Mouse (Mus musculus) embryo, embryonic 10.5 days (tissue): ENCODE data around the gene Tmtc4.

ENCODE experiments used
- DNase-seq: peaks from one replicate; pipeline ENCODE4 v3.0.0-alpha.2; 2015; ENCODE audit warnings: low spot score

Gene Tmtc4

DNA sequence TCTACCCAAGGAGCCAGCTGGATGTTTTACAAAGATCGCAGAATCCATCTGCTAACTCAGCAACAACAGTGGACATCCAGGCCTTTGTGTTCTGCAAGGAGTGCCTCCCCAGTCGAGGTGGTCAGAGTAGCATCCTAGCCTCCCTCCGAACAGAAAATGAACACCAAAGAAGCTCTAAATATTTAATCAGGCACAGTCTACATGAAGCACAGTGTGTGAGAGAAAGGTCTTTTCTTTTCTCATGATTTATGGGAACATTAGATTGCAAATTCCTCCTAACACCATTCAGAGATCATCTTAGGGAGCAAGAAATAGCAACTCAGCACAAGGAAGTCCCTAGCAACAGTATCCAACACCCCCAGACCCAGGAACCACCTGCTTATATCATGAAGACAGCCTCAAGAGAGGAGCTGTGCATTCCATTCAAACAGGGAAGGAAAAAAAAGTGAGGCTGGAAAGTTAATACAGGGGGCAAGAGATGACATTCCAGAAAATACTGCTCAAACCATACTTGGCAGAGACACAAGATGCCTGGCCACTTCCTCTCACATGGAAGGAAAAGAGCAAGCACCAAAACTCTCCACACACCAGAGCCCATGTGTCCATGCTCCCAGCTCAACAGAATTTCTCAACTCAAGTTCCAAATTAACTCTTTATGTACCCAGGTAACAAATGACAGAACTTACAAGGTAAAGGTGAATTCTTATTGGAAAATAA is 8.8 kb downstream of the Tmtc4 start:
- no peak for DNase-seq

GRCm38 (mm10) chr14:122973091-122973490 is 10.7 kb downstream of the Tmtc4 start:
- DNase-seq = no peak

DNA sequence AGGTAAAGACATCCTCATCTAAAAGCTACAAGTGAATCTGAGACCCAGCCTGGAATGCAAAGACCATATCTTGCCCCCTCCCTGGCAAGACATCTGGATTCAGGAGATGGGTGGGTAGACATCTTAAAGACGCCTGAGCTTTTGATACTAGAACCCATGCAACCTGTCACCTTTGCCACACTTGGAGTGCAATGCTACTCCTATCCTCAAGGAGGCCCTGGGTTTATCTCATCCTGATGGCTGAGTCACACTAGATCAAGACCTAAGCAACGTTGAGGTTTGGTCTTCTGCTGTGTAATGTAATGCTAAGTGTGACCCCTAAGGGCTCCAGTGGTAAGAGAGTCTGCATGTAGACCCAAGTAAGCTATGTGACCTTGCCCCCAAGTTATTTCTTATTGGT is 15.8 kb downstream of the Tmtc4 start:
- DNase-seq = no peak

- DNase-seq = no peak
These were observed 25.9 kb downstream of the Tmtc4 start for GRCm38 (mm10) chr14:122957941-122958340.

- peak; percentile 65 for DNase-seq
These were observed 30.5 kb downstream of the Tmtc4 start for GRCm38 (mm10) chr14:122953331-122953730.

GRCm38 (mm10) chr14:122952556-122952955 is 31.3 kb downstream of the Tmtc4 start:
- DNase-seq = no peak

GRCm38 (mm10) chr14:122951676-122952445 is 32.0 kb downstream of the Tmtc4 start:
- no peak for DNase-seq

- DNase-seq = peak; percentile 36
These were observed 32.9 kb downstream of the Tmtc4 start for GRCm38 (mm10) chr14:122950915-122951314.

DNA sequence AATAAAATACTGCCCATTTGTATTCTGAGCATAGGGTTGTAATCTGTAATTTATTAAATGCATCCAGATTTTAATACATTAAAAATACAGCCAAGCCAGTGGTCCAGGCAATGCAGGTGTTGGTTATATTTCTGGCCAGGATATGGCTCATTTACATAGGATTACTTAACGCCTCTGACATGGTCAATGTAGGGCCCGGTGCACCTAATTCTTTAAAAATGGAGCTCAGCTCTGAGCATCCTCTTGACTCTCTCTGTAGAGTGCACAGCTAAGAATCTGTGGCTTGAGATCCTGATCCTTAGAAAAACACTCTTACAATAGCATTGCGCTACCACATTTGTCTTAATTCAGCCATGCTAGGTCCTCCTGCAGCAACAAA is 40.4 kb downstream of the Tmtc4 start:
- no peak for DNase-seq

DNA sequence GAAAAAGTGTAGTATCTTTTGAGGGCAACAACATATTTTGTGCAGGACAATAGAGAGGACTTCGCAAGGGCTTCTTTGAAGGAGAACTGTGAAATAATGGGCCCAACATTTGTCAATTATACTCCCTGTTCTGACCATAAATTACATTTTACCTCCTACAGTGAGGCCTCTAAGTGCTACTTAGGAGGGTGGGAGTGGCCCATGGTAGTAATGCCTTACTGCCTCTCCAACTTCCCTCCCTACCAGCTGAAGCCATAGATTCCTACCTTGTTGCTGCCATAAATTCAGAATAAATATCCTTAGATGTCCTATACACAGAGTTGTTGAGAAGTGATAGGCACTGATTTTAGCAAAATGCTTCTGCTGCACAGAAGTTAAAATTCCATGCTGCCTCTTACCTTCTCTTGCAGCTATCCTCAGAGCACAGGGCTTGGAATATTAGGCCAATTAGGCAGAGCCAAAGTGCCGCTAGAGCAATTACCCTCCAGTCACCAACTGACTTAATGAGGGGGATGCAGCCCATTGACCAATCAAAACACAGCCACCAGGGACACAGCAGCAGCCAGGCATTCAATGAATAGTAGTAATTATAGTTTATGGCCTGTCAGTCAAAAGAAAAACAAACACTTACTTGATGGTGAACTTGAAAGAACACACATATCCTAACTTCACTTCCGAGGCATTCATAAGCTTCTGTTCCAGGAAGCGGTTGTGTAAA is 40.9 kb downstream of the Tmtc4 start:
- peak; percentile 37 for DNase-seq

- no peak for DNase-seq
These were observed 47.4 kb downstream of the Tmtc4 start for GRCm38 (mm10) chr14:122936460-122936859.

DNA sequence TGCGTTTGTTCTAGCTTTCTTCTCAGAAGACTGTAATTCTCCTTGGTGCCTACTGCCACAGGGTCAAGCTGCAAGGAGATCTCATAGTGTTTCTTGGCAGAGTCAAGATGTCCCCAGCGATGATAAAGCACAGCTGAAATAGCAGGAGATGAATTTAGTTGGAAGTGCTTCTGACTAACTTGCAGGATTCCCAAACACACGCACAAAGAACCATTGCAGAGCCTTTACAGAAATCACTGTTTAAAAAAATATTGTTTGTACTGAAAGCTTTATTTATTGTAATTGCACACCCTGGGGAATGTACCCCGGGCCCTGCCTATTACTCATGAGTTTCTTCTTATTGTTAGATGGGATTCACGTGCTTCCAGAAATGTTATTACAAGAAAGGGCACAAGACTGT is 63.8 kb downstream of the Tmtc4 start:
- DNase-seq = no peak

DNA sequence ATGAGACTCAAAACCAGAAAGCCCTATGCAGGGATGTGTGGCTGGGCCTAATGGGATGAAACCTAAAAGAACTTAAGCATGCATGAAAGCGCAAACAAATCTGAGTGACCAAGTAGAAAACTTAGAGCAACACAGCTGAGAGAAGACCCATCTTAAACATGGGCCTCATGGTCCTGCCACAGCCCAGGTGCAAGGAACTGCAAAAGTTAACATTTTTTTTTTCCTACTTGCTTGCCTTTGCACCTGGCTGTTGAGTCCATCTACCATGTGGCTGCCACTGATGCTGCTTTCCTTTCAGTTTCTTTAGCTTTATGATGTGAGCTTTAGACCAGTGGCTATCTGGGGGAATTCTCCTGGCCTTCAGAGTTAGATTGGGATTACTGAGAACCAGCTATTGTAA is 66.2 kb downstream of the Tmtc4 start:
- no peak for DNase-seq

- DNase-seq = no peak
These were observed 70.2 kb downstream of the Tmtc4 start, which contains the start of gene Ggact for GRCm38 (mm10) chr14:122913657-122914056. Gene Ggact, minus strand, starts transcription at chr14:122913757.

DNA sequence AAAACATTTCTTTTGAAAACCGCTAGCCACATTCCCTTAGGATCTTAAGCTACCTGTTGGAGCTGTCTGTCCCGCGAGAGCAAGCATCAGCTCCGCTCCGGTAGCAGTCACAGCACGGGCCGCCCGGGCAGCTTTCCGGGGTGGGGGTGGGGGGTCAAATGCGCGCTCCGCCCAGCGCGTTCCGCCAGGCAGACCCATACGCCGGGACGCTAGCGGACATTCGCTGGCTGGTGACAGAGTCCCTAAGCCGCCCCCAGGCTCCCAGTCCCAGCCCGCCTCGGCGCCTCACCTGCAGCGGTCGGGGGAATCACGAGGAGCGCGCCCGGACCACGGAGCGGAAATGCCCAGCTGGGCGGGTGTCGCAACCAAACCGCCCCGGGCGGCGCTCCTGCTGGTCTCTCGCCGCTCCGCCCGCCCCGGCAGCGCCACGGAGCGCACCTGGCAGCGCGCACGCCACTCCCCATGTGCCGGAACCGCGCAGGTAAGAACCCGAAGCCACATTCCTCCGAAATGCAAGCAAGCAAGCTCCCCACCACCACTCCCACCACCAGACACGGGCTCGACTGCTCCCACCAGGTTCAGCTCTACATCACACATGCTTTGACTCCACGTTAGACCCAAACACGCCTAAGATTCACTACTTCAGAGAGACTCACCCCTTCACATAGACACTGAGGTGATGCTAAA is 70.9 kb downstream of the Tmtc4 start:
- peak; percentile 65 for DNase-seq

GRCm38 (mm10) chr14:122912137-122912536 is 71.7 kb downstream of the Tmtc4 start:
- no peak for DNase-seq

DNA sequence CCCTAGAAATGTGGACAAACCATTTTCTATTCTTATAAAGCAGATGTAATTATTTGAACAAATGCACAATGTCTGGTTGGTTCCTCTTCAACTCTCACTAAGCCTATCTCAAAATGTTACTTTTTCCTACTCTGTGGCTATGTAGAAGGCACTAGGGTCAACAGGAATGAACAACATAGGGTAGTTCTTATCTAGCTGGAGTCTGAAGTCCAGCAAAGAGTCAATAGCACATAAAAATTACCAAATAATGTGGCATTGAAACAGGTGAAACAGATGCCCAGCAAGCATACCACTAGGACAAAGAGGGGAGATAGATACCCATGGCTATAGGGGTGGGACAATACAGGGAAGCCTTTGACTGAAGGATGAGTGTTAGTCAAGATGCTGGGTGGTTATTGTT is 72.6 kb downstream of the Tmtc4 start:
- DNase-seq = no peak

DNA sequence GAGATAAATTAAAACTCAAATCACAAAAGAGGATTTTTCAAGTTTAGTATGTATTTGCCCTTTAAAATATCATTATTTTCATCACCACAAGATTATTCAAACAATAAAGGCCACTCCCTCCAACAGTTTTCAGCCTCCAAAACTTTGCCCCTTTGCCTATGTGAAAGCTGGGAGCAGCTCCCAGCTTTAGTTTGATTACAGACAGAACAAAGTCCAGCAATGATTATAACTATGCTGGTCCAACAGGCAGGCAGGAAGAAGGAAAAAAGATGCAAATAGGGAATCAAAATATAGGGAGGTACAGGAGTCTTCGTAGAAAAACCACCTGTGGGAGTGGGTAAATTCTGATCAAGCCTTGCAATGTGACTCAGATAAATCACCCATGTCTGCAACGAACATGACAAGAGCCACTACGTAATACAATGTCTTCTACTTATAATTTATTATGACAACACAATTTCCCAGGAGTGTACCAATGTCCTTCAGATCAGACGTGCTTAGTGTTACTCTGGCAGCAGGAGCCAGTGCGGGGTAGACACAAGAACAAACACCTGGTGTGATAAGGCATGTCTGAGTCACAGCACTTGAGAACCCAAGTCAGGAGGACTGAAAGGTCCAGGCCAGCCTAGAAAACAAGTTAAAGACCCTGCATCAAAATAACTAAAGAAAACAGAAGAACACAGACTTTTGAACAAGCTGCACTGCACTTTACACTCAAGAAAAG is 74.3 kb downstream of the Tmtc4 start:
- no peak for DNase-seq

DNA sequence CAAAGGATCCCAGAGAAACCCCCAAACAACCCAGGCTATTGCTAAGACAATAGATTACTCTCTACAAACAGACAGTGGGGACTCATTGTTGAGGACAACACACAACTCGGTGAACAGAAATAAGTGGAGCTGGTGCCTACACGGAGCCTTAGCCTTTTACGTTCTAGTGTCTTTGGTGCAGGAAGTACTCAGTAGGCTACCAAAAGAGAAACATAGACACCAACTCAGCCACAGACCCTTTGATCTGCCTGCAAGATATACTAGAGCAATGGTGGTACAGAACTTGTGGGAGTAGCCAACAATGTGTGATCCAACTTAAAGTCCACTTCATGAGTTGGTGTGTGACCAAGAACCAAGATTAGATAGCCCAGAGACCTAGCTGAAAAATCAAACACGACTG is 75.8 kb downstream of the Tmtc4 start:
- no peak for DNase-seq

DNA sequence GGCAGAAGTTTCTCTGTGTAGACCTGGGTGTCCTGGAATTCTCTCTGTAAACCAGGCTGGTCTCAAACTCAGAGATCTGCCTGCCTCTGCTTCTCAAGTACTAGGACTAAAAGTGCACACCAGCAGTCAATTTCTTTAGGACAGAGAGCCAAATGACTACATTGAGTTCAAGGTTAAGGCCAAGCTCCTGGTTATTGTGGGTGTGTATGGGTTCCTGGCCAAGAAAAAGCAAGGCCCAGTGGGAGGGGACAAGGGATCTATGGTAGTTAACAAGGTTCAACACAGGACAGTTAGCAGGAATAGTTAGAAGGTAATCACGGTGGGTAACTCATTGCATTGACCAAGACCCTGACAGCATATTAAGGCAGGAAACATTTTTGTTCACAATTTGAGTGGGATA is 78.8 kb downstream of the Tmtc4 start:
- DNase-seq = no peak

DNA sequence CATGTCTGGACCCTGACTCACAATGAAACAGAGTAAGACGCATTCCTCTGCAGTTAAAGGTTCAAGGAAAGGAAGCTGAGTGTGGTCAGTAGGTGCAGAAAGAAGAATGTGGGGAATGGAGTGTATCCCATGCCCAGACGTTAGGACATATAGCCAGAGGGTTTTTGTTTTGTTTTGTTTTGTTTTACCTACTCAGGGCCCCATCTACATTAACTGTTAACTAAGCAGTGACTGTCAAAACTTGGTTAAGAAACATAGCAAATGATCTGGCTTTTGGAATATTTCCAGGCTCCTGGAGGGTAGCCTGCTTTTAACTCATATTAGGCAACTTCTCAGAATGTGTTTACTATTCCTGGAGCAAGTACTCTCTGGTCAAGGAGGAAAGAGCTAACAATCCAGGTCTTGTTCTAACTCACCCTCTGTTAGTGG is 79.9 kb downstream of the Tmtc4 start:
- no peak for DNase-seq

DNA sequence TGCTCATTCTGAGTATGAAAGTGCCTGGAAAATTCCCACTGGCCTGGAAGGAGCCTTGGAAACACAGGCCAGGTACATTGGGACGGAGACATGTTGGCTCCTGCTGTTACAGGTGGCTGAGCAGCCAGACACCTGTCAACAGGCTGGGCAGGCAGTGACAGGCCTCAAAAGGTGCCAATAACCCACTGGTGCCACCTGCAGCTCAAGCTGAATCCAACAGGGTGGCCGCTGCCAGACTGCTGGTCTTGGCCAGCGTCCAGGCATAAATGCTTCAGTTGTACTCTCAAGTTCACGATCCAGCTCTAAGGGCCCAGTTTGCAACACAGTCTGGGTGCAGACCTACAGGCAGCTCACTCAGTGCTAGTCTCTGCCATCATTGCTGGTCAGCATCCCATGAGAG is 81.0 kb downstream of the Tmtc4 start:
- no peak for DNase-seq
